Mouse (Mus musculus) testis, postnatal 14 days (tissue): ENCODE data around the gene Ska3.

Experiments
- DNase-seq: peaks from one replicate; pipeline ENCODE4 v3.0.0; 2021; ENCODE audit warnings: low spot score

Gene Ska3

DNA sequence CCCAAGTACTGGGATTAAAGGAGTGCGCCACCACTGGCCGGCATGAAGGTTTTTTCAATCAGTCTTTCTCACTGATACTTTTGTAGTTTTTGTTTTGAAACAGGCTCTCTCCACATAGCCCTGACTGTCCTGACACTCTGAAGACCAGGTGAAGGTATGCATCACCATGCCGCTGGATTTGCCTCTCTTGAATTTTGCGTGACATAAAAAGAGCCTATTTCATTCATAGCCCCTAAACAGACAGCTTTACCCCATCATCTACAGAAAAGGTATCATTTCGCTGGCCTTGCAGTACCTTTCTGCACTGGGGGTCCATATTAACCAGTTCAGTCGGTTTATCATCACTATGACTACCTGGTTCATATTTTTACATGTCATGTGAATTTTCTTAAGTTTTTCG, 28.4 kb downstream of the Ska3 start:
- no peak for DNase-seq

GRCm38 (mm10) chr14:57791171-57791570, 34.8 kb downstream of the Ska3 start:
- no peak for DNase-seq

GRCm38 (mm10) chr14:57789759-57790158, 36.2 kb downstream of the Ska3 start:
- no peak for DNase-seq

DNA sequence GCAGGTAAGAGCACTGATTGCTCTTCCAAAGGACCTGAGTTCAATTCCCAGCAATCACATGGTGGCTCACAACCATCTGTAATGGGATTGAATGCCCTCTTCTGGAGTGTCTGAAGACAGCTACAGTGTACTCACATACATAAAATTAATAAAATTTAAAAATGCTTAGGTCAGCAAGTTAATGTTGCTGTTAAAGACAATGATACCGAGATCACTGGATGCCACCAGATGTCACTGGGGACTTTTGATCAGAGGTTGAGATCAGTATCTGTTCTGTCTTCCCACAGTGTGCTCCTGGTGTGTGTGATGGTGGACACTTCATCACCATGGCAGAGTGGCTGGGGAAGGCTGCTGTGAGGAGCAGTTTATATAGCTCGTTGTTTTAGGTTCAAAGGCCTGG, 36.7 kb downstream of the Ska3 start:
- no peak for DNase-seq

- DNase-seq = no peak
These were observed 38.6 kb downstream of the Ska3 start for GRCm38 (mm10) chr14:57787406-57787805.

- DNase-seq = no peak
These were observed 53.7 kb downstream of the Ska3 start for GRCm38 (mm10) chr14:57772157-57772815.

DNA sequence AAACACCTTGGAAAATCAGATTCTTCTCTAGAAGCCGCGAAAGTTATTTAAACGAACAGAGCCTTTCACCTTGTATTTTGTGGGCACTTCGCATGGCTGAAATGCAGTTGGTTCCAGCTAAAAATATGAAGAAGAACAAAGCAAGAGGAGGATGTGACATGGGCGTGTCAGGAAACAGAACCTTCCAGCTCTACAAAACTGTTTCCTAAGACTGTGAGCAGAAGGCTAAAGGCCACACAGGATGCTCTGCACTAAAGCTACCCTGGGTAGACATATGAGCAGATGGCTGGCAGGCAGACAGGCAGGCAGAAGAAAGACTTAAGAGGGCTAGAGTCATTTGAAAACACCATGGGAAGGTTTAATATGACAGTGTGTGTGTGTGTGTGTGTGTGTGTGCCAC, 56.9 kb downstream of the Ska3 start:
- DNase-seq = no peak

DNA sequence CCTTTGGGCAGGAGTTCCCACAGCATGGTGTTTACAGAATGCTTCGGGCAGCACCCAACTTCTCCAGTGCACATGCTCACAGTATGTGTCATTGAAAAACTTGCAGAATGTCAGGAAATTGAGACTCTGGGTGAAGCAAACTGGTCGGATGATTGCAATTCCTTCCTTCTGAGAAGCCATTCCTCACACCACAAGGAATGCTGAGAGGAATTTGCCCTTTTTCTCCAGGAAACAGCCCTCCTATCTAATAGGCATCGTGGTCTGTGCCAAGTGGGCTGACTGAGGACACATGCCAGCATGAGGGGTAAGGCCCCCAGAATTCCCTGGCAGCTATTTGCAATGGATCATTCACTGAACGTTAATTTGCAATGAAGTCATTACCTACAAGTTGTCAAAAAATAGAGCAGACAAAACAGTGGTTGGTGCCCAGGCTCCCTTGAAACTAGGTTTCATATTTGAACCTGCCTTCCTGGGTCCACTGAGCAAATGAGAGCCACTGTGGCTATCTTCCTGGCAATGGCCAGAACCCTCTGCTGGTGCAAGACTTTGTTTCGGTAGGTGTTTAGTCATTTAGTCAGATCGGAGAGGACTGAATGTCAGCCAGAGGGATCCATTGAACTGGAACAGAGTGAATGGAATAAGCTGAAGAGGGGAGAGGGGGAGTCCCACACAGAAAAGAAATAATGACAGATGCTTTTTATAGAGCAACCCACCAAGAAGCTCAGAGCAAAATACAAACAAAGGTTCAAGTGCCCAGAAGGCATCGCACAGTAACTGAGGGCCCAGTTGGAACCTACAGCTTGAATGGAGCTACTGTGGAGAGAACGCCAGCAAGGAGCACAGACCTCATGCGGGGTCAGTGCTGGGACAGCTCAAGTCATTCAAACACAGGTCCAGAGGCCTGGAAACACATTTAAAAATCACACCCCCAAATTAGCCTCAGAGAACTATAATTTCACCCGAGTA, 65.3 kb downstream of the Ska3 start:
- DNase-seq = no peak

DNA sequence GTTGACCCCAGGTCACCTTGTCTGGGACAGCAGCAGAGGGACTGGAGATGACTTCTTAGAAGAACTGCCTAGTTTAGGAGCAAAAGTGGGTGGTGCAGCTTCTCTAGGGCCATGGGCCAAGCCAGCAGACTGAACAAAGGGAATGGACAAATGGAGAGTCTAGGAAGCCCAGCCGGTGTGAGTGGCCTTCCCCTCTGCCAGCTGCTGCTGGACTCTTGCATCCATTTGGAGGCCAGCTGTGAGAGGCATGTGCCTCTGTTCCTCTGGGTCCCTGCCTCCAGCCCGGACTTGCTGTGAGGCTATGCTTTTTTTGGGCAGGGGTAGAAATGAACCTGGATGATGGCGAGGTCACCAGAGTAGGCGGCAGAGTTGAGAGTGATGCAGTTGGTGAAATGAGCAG, 67.7 kb downstream of the Ska3 start, which contains the start of gene Lats2:
Lats2 (minus strand) TSS at position 152 of the 400 bp plus-strand sequence.
- DNase-seq = no peak
